Mouse (Mus musculus): Measurements from ENCODE around the gene Cdh4.

The Cdh4 gene

DNA sequence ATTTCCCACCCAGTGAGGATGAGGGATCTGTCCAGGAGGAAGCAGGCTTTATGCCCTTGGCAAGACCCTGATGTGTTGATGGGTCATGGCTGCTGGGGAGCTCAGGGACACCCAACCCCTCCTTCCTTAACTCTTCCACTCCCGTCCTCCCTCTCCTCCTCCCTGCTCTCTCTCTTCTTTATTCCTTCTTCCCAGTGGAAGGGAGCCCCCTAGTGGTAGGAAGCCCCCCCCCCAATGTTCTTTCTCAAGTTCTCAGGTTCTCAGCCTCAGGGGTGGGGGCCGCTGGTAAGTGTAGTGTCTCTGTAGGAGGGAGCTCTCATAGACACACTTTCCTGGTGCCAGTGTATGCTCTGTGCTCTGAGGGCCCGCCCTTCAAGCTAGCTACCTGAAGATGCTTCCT lies 421.0 kb downstream of the Cdh4 start:
- no peak for DNase-seq (ENCODE audit: low spot score)

DNA sequence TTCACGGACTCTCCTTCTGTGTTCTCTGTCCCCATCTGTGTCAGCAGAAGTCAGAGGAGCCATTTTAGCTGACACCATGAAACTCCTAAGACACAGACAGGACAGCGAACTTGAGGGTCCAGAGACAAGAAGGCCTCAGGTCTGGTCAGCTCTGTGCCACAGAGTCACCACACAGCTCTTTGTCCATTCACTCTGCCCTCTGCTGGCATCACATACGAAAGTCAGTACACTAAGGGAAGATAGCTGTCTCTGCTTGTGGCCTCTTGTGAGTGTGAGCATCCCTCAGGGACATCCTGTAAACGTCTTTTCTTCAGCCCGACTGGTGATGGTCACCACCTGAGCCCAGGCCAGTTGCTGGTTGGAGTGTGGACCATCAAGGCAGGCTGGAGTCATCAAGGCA lies 422.9 kb downstream of the Cdh4 start:
- no peak for DNase-seq (ENCODE audit: low spot score)

DNA sequence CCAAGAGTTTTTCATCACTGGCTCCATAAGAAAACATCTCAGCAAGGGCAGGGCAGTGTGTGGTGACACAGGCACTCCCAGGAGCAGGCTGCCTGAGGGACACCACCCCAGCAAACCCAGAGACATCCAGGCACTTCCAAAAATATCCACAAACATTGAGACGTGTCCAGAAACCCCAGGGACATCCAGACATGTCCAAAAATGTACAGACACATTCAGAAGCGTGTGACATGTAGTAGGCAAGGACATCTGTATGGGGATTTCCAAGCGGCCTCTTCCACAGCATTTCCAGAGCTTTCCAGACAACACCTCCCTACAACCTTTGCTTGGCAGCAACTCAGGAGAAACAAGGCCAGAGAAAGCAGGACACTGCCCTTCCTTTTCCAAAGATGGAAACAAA lies 425.4 kb downstream of the Cdh4 start:
- no peak for DNase-seq (ENCODE audit: low spot score)

GRCm38 (mm10) chr2:179869871-179870270 lies 427.6 kb downstream of the Cdh4 start:
- DNase-seq (ENCODE audit: low spot score), result no peak

- DNase-seq (ENCODE audit: low spot score), result peak; percentile 56
Observed at GRCm38 (mm10) chr2:179872724-179873123, 430.5 kb downstream of the Cdh4 start.

GRCm38 (mm10) chr2:179873315-179873714 lies 431.1 kb downstream of the Cdh4 start:
- peak; percentile 49 for DNase-seq (ENCODE audit: low spot score)

- DNase-seq (ENCODE audit: low spot score), result peak; percentile 82
Observed at GRCm38 (mm10) chr2:179875147-179875546, 432.9 kb downstream of the Cdh4 start.

DNA sequence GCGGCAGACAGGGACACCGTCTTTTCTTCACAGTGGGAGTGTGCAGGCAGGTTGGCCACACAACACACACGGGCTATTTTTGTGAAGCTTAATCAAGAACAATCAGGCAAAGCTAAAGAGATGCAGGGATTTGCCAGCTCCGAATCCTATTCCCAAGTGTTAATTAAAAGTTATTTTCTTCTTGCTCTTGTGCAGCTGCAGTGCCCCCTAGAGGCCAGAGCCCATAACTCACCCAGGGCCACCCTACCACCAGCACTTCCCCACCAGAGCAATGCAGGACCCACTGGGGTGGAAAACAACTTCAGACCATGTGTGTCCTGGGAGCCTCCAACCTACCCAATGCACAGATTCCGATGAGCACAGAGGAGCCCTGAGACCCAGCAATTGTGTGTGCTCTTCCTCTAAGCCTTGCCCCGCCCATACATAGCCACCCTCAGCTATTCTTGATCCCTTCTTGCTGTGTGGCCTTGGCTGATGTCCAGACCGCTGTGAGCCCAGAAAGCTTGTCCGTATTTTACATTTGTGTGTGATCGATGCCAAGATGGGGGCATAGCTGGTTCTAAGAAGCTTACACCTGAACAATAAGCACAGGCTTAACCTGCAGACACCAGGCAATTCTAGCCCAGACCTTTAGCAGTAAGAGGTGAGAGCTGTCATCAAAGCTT lies 435.5 kb downstream of the Cdh4 start:
- DNase-seq (ENCODE audit: low spot score), result peak; percentile 73

DNA sequence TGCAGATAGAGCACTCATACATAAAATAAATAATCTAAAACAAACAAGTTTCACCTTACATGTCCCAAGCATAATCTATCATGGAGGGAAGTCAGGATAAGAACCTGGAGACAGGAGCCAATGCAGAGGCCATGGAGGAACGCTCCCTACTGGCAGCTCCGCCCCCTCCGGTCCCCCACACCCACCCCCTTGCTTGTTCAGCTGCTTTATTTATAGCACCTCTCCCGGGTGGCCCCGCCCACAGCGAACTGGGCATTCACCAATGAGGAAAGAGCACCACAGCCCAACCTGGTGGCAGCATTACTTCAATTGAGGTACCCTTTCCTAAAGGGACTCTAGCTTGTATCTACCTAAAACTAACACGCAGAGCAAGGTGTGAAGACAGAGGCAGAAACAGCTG lies 442.3 kb downstream of the Cdh4 start:
- no peak for DNase-seq (ENCODE audit: low spot score)

DNA sequence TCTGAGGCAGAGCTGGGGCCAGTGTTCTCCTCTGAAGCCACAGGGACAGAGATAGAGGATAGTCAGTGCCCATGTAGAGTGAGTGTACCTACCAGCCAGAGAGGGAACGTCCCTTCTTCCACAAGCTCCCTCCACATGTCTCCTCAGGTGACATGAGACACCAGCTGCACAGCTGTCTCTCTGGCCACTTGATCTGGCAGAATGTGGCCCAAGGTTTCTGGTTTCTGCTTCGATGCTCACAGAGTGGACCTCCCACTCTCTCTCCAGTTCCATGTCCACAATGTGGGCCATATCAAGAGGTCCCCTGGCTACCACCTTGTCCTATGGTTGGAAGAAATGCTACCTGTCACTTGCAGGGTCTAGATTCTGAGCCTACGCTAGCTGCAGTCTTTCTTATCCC lies 448.8 kb downstream of the Cdh4 start:
- no peak for DNase-seq (ENCODE audit: low spot score)

DNA sequence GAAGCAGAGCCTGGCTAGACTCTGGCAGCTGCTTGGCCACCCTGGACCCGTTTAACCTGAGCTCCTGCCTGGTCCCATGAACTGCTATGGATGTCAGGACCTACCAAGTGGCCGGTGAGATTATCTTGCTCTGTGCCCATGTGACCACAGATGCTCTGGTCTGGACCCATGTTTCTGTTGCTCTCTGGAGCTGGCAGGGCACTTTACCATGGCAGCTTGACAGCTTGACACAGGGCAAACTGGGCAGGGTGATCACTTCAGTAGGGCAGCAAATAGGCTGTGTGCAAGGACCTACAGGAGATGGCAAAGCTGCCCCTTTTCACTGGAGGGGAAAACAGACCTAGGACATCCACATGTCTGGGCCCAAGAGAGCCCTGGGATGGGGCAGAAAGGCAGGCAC lies 454.7 kb downstream of the Cdh4 start:
- no peak for DNase-seq (ENCODE audit: low spot score)

DNA sequence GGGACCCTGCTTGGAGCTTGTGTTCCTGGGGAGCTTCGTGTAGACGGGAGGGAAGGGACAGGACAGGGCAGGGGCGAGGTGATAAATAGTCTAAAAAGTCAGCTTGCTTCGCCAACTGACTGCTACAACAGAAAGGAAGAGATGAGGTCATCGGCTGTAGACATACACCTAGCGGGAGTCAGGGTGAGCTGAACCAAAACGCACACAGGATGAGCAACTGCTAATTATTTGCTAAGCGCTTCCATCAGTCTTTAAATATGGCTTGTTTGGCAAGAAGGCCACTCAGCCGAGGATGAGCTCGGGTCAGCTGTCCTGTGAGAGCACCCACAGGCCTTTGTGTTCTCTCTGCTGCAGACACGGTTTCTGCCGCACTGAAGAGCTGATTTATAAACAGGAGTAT lies 470.7 kb downstream of the Cdh4 start:
- no peak for DNase-seq (ENCODE audit: low spot score)

- DNase-seq (ENCODE audit: low spot score), result no peak
Observed at GRCm38 (mm10) chr2:179913349-179913748, 471.1 kb downstream of the Cdh4 start.

DNA sequence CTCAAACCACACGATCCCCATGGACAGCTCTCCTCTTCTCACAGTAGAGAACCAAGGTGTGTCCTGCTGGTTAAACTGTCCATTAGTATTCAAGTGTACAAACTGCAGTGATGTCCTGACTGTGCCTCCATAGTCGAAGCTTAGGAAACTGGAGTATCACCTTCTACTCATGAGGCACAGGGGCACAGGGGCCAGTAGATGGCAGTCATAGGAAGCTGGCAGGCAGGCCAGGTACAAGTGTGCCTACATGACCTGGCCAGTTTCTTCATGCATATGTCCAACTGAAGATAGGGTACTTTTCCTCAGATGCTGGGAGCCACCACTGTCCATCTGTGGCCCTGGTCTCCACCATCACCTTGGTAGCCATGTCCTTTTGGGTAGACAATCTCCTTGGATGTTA lies 472.0 kb downstream of the Cdh4 start:
- no peak for DNase-seq (ENCODE audit: low spot score)

- peak; percentile 83 for DNase-seq (ENCODE audit: low spot score)
Observed at GRCm38 (mm10) chr2:179916877-179917673, 474.8 kb downstream of the Cdh4 start.

DNA sequence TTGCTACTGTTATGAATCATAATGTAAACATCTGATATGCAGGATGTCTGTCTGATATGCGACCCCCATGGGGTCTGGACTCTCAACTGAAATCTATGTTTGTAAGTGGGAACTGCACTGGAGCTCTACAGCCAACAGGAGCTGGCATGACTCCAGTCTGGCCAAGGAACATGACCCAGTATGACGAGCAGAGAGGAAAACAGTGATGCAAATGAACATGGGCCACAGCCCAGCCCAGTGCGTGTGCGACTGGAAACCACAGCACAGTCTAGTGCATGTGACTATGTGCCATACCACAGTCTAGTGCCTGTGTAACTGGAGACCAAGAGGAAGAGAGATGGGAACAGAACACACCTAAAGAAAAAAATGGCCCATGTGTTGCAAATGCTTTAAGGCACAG lies 477.8 kb downstream of the Cdh4 start:
- no peak for DNase-seq (ENCODE audit: low spot score)

DNA sequence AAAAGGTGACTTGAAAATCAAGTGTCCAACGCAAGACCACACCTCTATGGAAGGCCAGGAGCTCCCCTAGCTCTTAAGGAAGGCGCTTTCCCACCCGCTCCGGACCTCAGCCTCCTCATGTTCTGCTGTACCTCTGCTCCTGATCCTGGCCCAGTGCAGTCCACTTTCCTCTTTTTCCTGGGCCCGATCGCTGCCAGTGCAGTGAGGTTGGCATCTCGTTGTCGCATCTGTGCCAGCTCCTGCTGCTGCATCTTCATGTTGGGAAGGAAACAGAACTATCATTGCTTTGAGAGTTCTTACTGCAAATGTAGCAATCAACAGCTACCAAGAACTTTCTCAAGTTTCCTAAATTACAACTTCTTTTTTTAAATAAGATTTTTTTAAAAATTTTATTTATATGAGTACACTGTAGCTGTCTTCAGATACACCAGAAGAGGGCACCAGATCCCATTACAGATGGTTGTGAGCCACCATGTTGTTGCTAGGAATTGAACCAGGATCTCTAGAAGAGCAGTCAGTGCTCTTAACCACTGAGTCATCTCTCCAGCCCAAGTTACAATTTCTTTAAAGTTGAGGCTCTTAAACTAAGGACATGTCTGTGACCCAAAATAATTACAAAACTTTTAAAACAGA lies 478.9 kb downstream of the Cdh4 start:
- no peak for DNase-seq (ENCODE audit: low spot score)

- no peak for DNase-seq (ENCODE audit: low spot score)
Observed at GRCm38 (mm10) chr2:179924038-179924437, 481.8 kb downstream of the Cdh4 start.

DNA sequence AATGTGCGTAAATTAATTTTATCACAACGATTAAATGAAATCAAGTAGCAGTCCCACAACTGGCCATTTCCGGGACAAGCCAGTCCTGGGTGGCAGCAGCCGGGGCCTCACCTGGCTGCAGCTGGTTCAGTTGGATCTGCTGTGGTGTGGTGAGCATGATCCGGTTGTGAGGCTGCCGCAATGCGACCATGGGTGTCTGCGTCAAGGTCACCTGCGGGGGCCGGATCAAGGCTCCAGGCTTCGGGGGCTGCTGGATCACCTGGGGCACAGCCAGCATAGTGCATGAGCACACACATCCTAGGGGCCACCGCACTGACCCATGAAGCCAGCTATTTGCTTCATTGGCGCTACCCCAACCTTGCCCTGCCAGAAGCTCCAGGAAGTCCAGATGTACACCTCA lies 486.9 kb downstream of the Cdh4 start:
- no peak for DNase-seq (ENCODE audit: low spot score)

- DNase-seq (ENCODE audit: low spot score), result no peak
Observed at GRCm38 (mm10) chr2:179931741-179932140, 489.5 kb downstream of the Cdh4 start.

GRCm38 (mm10) chr2:179934165-179934564 lies 491.9 kb downstream of the Cdh4 start:
- DNase-seq (ENCODE audit: low spot score), result no peak

GRCm38 (mm10) chr2:179937091-179937490 lies 494.9 kb downstream of the Cdh4 start:
- no peak for DNase-seq (ENCODE audit: low spot score)

DNA sequence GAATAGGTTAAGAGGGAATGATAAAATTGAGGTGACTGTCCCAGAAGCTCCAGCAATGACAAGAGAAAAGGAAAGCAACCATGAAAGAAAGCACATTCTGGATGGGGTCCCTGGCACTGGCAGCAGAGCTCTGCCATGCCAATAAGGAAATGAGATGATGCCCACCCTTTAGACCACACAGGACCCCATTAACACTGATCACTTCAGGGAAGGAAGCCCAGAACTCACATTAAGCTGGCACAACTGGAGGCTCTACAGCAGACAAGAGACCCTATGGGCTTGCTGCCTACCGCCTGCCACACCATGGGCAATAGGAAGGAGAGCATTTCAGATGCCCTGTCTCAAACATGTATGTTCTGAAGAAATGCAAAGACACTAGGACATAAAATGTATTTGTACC lies 499.5 kb downstream of the Cdh4 start:
- DNase-seq (ENCODE audit: low spot score), result no peak
